Mouse (Mus musculus): ENCODE measurements around the gene Tpo. TPM values are rescaled to one million over a fixed set of nuclear protein-coding genes. Genes with fewer than 3 reads are reported as not detected.

The Tpo gene
- polyA plus RNA-seq (2015; fragmentation: Nextera tagmentation; extraction: Ambion mirVana) = not detected in 2 replicates

DNA sequence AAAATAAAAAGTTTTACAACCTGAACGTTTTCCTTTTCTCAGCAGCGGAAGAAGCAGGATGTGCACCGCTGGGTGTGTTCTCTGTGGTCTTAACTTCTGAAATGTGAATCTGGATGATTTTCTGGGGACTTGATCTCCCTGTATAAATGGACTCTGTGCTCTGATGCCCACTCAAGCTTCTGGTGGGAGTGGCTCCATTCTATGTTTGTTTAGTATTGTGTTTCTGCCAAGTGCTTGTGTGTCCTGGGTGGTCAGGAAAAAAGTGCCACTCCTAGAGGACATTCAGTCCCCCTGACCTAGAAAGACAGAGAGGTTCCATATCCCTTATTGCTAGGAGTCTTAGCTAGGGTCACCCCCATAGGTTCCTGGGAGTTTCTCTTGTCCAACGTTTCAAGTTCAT is at the start of gene Tpo:
Gene Tpo, minus strand, starts transcription at position 101 of the 400 bp plus-strand sequence.
- no peaks in the 10 kb centered on the region for H3K36me3 ChIP-seq (ENCODE audit: poor library complexity, severe bottlenecking)
- H3K27me3 ChIP-seq = no peaks in the 10 kb centered on the region
- no peak within 1 kb of the TSS for H3K4me2 ChIP-seq
- no peaks in the 10 kb centered on the region for H3K9me3 ChIP-seq (replicated peaks)
- no peak within 1 kb of the TSS for H3K4me3 ChIP-seq
- no peak for ATAC-seq
- WGBS = 93% methylated on average over 4 of the region's 4 CpGs
- H3K27ac ChIP-seq = no peak within 1 kb of the TSS
- H3K9ac ChIP-seq = no peak within 1 kb of the TSS
- no peaks in the 10 kb centered on the region for H3K4me1 ChIP-seq

DNA sequence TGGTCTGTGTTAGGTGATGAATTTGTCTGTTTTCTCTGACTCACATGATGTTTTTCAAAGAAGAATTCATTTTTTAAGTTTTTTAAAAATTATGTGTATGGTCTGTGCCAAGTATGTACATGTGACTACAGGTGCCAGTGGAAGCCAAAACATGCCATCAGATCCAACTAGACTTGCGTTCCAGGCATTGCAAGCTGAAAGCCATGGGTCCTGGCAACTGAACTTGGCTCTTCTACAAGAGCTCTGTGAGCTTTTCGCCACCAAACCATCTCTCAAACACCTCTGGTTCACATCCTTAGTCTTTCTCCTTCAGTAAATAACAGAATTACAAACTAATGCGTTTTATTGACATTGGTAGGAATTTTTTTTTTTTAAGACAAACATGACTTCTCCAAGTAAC is 49.3 kb upstream of the Tpo start:
- Histone ChIP-seq H3K9me3 (replicated peaks) (no peaks in the 10 kb centered on the region), H3K4me2 (no peak overlapping the region), H3K36me3 (ENCODE audit: poor library complexity, severe bottlenecking) (no peaks in the 10 kb centered on the region), H3K4me3 (no peak overlapping the region), H3K27me3 (no peaks in the 10 kb centered on the region), H3K9ac (no peak overlapping the region), H3K27ac (no peak overlapping the region), H3K4me1 (no peaks in the 10 kb centered on the region)
- ATAC-seq = no peak
- WGBS = 86% methylated on average over 3 of the region's 3 CpGs

DNA sequence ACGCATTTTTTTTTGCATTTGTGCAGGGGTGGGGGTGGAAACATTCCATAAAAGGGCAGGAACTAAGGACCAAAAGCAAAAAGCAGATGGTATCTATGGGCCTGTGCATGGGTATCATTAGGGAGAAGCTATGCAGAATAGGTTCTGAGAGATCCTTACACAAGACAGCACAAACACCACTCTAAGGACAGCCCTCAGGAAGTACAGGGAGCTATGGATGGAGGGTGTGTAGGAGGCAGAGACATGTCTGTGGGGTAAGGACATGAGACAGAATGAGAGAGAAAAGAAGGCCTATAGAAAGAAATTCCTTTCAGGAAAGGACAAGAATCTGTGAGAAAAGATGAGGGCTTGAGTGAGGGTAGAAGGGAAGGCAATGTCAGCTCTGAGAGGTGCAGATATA is 47.2 kb upstream of the Tpo start:
- no peak overlapping the region for H3K27ac ChIP-seq
- no peak for ATAC-seq
- H3K4me3 ChIP-seq = no peak overlapping the region
- no peak overlapping the region for H3K9ac ChIP-seq
- H3K4me2 ChIP-seq = no peak overlapping the region
- WGBS = 79% methylated on average over 1 of the region's 1 CpGs
- H3K27me3 ChIP-seq = no peaks in the 10 kb centered on the region
- no peaks in the 10 kb centered on the region for H3K4me1 ChIP-seq
- no peaks in the 10 kb centered on the region for H3K9me3 ChIP-seq (replicated peaks)
- no peaks in the 10 kb centered on the region for H3K36me3 ChIP-seq (ENCODE audit: poor library complexity, severe bottlenecking)

DNA sequence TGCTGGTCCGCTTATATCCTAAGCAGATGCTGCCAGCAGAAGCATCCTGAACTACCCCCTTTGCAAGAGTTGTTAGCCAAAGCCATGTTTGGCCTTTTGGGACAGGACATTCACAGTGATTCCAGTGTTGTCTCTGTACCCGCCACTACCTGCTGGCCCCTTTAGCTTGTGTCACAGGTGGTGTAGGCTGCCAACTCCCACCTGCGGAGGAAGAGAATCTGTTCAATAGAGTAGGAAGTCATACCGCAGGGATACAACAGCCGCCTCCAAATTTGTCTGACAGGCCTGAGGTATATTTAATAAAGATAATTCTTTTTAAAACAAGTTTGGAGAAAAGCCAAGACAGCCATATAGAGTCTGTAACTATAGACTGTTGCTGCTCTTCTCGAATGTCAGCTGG is 45.5 kb upstream of the Tpo start:
- no peaks in the 10 kb centered on the region for H3K36me3 ChIP-seq (ENCODE audit: poor library complexity, severe bottlenecking)
- no peak for ATAC-seq
- H3K9me3 ChIP-seq (replicated peaks) = no peaks in the 10 kb centered on the region
- WGBS = 90% methylated on average over 6 of the region's 6 CpGs
- no peak overlapping the region for H3K4me2 ChIP-seq
- H3K4me1 ChIP-seq = no peaks in the 10 kb centered on the region
- H3K9ac ChIP-seq = no peak overlapping the region
- H3K27ac ChIP-seq = no peak overlapping the region
- H3K4me3 ChIP-seq = no peak overlapping the region
- no peaks in the 10 kb centered on the region for H3K27me3 ChIP-seq

DNA sequence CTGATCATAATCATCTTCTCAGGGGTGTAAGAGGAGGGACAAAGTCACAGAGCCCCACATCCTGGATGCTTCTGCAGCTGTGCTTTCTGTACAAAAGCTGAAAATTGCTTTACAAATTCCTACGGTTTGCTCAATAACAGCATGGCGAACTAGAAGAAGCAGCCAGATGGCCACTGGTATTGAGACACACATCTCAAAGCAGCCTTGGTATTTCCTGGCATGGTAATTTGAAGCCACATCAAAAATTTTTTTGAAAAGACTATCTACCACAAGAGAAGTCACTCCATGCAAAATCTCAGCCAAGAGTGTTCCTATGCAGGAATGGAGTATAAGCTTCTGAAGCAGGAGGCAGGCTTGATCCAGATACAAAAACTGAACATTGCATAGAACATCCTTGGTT is 45.1 kb upstream of the Tpo start:
- Histone ChIP-seq H3K9me3 (replicated peaks) (no peaks in the 10 kb centered on the region), H3K4me2 (no peak overlapping the region), H3K36me3 (ENCODE audit: poor library complexity, severe bottlenecking) (no peaks in the 10 kb centered on the region), H3K4me3 (no peak overlapping the region), H3K27me3 (no peaks in the 10 kb centered on the region), H3K4me1 (no peaks in the 10 kb centered on the region), H3K9ac (no peak overlapping the region), H3K27ac (no peak overlapping the region)
- WGBS = 83% methylated on average over 2 of the region's 2 CpGs
- no peak for ATAC-seq

DNA sequence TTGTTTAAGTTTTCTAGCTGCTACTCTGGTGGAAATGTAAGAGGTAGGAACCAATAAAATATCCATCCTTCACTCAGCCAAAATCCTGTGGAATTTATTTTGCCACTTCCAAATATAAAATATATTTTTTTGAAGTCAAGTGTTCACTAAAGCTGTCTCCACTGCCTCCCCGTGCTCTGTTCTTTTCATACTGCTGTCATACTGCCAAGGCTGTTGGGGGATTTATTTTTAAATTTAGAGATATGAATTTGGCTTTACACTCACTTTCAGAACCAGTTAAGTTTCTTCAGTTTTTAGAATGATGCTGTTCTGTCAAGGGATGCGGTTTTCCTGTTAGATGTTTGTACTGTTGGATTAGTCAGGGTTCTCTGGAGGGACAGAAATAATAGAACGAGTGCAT is 36.1 kb upstream of the Tpo start:
- no peak overlapping the region for H3K27ac ChIP-seq
- H3K9ac ChIP-seq = no peak overlapping the region
- H3K4me2 ChIP-seq = no peak overlapping the region
- H3K4me3 ChIP-seq = no peak overlapping the region
- ATAC-seq = no peak
- no peaks in the 10 kb centered on the region for H3K27me3 ChIP-seq
- no peaks in the 10 kb centered on the region for H3K36me3 ChIP-seq (ENCODE audit: poor library complexity, severe bottlenecking)
- no peaks in the 10 kb centered on the region for H3K4me1 ChIP-seq
- 84% methylated on average over 3 of the region's 3 CpGs for WGBS
- no peaks in the 10 kb centered on the region for H3K9me3 ChIP-seq (replicated peaks)

DNA sequence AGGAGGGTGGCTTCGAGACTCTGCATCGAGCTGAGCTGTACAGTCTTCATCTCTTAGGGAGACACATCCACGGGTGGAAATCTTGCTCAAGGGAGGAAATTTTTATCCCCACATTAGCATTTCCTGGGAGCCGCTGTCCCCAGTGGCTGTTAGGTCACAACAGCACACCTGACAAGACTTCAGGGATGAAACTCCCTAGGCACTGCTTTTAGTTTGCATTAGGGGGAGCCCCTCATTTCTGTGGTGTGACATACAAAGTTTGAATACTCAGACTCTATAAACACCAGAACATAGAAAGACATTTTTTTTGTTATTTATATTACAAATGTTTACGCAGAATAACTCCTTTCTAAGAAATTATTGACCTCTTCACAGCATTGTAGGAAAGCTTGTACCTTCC is 32.1 kb upstream of the Tpo start:
- Histone ChIP-seq H3K9ac (no peak overlapping the region), H3K36me3 (ENCODE audit: poor library complexity, severe bottlenecking) (no peaks in the 10 kb centered on the region), H3K27me3 (no peaks in the 10 kb centered on the region), H3K4me3 (no peak overlapping the region), H3K4me1 (no peaks in the 10 kb centered on the region), H3K4me2 (no peak overlapping the region), H3K27ac (no peak overlapping the region), H3K9me3 (replicated peaks) (no peaks in the 10 kb centered on the region)
- WGBS = 87% methylated on average over 5 of the region's 5 CpGs
- ATAC-seq = no peak

DNA sequence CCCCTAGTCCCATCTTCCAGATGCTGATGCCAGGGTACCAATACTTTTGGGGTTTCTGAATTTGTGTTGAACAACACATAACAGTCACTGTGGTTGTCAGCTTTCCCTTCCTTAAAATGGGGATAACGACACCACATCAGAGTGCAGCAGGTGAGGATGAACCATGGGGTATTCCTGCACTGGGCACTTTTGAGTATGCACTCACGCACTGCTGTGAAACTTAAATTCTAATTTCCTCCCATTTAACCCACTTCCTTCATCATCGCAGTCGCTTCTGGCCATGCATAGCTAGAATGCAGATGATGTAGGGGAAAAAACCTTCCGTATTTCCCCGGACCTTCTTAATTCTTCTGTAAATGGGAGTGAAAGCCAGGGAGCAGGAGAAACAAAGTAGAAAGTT is 31.6 kb upstream of the Tpo start:
- Histone ChIP-seq H3K27ac (no peak overlapping the region), H3K9ac (no peak overlapping the region), H3K36me3 (ENCODE audit: poor library complexity, severe bottlenecking) (no peaks in the 10 kb centered on the region), H3K9me3 (replicated peaks) (no peaks in the 10 kb centered on the region), H3K4me2 (no peak overlapping the region), H3K27me3 (no peaks in the 10 kb centered on the region), H3K4me3 (no peak overlapping the region), H3K4me1 (no peaks in the 10 kb centered on the region)
- ATAC-seq = no peak
- WGBS = 94% methylated on average over 6 of the region's 6 CpGs

DNA sequence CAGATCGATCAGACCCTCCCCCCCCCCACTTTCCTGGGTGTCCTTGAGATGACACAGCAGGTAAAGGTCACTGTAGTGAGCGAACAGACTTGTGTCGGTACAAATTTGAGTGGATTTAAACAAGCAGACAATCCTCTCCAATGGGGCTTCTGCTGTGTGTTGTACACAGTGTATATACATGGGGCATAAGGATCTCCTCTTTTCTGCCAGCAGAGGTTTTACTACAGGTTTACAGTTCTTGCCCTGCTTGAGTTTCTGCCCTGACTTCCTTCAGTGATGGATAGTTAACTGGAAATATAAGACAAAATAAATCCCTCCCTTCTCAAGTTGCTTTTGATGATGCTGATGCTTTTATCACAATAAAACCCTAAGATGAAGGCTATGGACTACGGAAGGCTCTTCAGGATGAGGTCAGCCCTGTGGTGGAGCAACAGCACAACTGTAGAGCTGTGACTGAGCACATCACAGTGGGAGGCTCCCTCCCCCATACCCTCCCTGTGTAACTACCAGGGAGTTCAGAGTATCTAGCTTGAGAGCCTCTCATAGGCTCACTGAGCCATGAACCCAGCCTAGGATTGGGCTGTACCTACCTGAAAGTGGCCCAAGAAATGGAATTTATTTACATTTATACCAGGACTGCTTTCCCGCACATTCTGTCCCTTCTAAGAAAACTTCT is 29.4 kb upstream of the Tpo start:
- 82% methylated on average over 5 of the region's 5 CpGs for WGBS
- no peaks in the 10 kb centered on the region for H3K27me3 ChIP-seq
- no peak overlapping the region for H3K9ac ChIP-seq
- no peaks in the 10 kb centered on the region for H3K36me3 ChIP-seq (ENCODE audit: poor library complexity, severe bottlenecking)
- no peak overlapping the region for H3K27ac ChIP-seq
- H3K4me3 ChIP-seq = no peak overlapping the region
- ATAC-seq = no peak
- H3K4me1 ChIP-seq = no peaks in the 10 kb centered on the region
- H3K9me3 ChIP-seq (replicated peaks) = no peaks in the 10 kb centered on the region
- H3K4me2 ChIP-seq = no peak overlapping the region

DNA sequence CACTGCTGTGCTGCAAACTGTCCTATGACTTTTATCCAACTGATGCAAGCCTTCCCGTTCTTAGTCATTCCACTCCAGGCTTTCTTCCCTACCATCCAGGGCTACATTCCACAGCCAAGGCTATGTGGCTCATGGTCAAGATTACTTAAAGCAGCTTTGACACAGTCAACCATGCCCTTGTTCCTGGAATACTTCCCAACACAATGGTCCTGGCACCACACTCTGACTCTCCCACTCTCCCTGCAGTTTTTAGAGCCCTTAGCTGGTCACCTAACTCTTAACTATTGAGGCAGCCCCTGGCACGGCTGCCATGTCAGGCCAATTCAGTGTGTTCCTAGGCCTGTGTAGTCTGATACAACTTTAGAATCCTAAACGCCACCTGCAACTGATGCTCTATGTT is 28.1 kb upstream of the Tpo start:
- Histone ChIP-seq H3K36me3 (ENCODE audit: poor library complexity, severe bottlenecking) (no peaks in the 10 kb centered on the region), H3K4me2 (no peak overlapping the region), H3K9ac (no peak overlapping the region), H3K27me3 (no peaks in the 10 kb centered on the region), H3K9me3 (replicated peaks) (no peaks in the 10 kb centered on the region), H3K27ac (no peak overlapping the region), H3K4me1 (no peaks in the 10 kb centered on the region), H3K4me3 (no peak overlapping the region)
- 79% methylated on average over 3 of the region's 3 CpGs for WGBS
- ATAC-seq = no peak

DNA sequence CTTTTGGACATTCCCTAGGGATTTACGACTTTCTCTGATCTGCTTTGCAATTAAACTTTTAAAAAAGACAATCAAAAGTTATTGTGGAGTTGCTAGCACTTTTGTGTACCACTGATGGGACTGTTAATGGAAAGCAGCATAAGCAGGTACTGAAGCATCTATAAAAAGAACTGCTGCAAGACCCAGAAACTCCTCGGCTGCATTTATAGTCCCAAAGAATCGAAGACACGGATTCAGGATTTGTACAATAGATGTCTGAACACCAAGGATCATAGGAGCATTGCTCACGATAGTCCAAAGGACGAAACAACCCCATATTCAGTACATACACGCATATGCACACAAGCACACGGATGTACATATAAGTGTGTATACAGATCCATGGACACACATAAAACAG is 27.4 kb upstream of the Tpo start:
- Histone ChIP-seq H3K27ac (no peak overlapping the region), H3K9ac (no peak overlapping the region), H3K36me3 (ENCODE audit: poor library complexity, severe bottlenecking) (no peaks in the 10 kb centered on the region), H3K4me1 (no peaks in the 10 kb centered on the region), H3K4me3 (no peak overlapping the region), H3K27me3 (no peaks in the 10 kb centered on the region), H3K9me3 (replicated peaks) (no peaks in the 10 kb centered on the region), H3K4me2 (no peak overlapping the region)
- WGBS = 92% methylated on average over 8 of the region's 8 CpGs
- ATAC-seq = no peak

DNA sequence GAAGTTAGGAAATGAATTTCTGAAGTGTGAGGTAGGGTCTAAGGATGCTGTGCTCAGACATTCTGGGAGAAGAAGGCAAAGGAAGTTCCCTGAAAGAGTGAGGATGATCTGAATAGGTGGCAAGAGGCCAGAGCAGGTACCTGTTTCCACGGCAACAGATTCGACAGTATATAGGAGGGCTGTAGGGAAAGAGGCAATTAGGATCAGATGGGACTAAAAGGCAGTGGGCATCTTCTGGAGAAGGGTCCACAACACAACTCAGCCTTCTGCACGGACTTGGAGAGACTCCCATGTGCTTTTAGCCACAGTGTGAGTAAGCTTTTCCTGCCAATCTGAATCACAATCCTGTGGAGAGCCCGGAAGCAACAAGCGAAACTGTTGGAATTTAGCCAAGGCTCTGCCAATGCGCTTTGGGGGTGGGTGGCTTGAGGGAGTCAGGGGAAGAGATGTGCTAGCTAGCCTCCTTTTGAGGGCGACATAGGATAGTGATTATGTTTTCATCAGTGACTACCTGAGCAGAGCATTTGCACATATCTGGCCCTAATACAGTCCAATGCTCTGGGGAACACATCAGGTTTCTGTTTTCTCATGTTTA is 21.8 kb upstream of the Tpo start:
- Histone ChIP-seq H3K4me3 (no peak overlapping the region), H3K27me3 (no peaks in the 10 kb centered on the region), H3K36me3 (ENCODE audit: poor library complexity, severe bottlenecking) (no peaks in the 10 kb centered on the region), H3K4me1 (peaks cover 4% of the 10 kb centered on the region; the same call in 1 of the 2 replicates), H3K9ac (no peak overlapping the region), H3K27ac (no peak overlapping the region), H3K9me3 (replicated peaks) (no peaks in the 10 kb centered on the region), H3K4me2 (no peak overlapping the region)
- no peak for ATAC-seq
- WGBS = 52% methylated on average over 7 of the region's 7 CpGs

DNA sequence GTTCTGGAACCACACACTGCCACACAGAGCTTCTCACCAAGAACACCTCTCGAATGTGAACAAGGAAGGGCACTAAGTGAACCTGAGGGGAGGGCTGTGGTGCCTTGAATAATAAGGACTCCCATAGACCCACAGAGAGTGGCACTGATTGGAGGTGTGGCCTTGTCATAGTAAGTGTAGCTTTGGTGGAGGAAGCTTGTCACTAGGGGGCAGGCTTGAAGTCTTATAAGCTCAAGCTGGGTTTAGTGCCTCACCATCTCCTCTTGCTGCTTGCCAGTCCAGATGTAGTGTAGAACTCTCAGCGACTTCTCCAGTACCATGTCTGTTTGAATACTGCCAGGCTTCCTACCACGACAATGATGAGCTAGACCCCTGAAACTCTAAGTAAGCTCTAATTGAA is 9.7 kb upstream of the Tpo start:
- Histone ChIP-seq H3K27ac (no peak overlapping the region), H3K4me2 (no peak overlapping the region), H3K9ac (no peak overlapping the region), H3K36me3 (ENCODE audit: poor library complexity, severe bottlenecking) (no peaks in the 10 kb centered on the region), H3K27me3 (no peaks in the 10 kb centered on the region), H3K9me3 (replicated peaks) (no peaks in the 10 kb centered on the region), H3K4me1 (no peaks in the 10 kb centered on the region), H3K4me3 (no peak overlapping the region)
- no peak for ATAC-seq
- 57% methylated on average over 3 of the region's 3 CpGs for WGBS
